Mouse (Mus musculus) kidney, adult 2 months (tissue): ENCODE data around the gene 4930502E18Rik.
A peak's percentile ranks its signal among the peaks of the same experiment; 100 is the strongest.
"Not testable (repeated sequence)": the region's sequence is repeated elsewhere in the genome, so short reads cannot be mapped to it uniquely, and the experiment has no call there.

Source experiments
- CTCF ChIP-seq: fragments of 200-500 bp; conservative IDR thresholded peaks from 2 replicates; pipeline ENCODE4 v1.5.1; 2011; ENCODE audit warnings: low read depth, mild to moderate bottlenecking, control low read depth, low read length, moderate library complexity, mixed read lengths; ENCODE audit not compliant: insufficient read depth, insufficient read length
- POLR2A ChIP-seq: fragments of 200-500 bp; IDR thresholded peaks from one replicate; pipeline ENCODE4 v1.6.1; 2011; ENCODE audit warnings: low read depth, low read length, control low read depth

- TF ChIP-seq CTCF, result 0 out of 2 replicates have a peak, but pooled peaks have one; percentile 12
- TF ChIP-seq POLR2A, result not testable (repeated sequence)
These were observed 47.7 kb upstream of the 4930502E18Rik start for GRCm38 (mm10) chrX:53676943-53677342.
